Mouse (Mus musculus) stomach, embryonic 16.5 days (tissue): ENCODE data around the gene Itk. TPM values are rescaled to one million over a fixed set of nuclear protein-coding genes. Genes with fewer than 3 reads are reported as not detected.

Experiments used
- ATAC-seq: fragments of 200-750 bp; cut with Nextera tagmentation; 2 replicates; pipeline ENCODE4 v1.8.0; 2017; ENCODE audit warnings: moderate number of reproducible peaks, moderate TSS enrichment; ENCODE audit not compliant: insufficient read depth, low FRiP score
- H3K27ac ChIP-seq: fragments of 300-500 bp; sonication (generic); 2 replicates; pipeline ENCODE4 v1.5.1; 2014; ENCODE audit warnings: low read length
- H3K27me3 ChIP-seq: fragments of 300-500 bp; sonication (generic); 2 replicates; pipeline ENCODE4 v1.6.1; 2014; ENCODE audit warnings: low read length, control low read depth, mixed read lengths; ENCODE audit not compliant: control insufficient read depth, insufficient read depth
- H3K36me3 ChIP-seq: fragments of 300-500 bp; sonication (generic); 2 replicates; pipeline ENCODE4 v1.6.1; 2014; ENCODE audit warnings: low read length; ENCODE audit not compliant: control insufficient read depth, insufficient read depth
- H3K4me1 ChIP-seq: fragments of 300-500 bp; sonication (generic); 2 replicates; pipeline ENCODE4 v1.6.1; 2014; ENCODE audit warnings: low read length, control low read depth, mixed read lengths; ENCODE audit not compliant: control insufficient read depth, insufficient read depth
- H3K4me2 ChIP-seq: fragments of 300-500 bp; sonication (generic); 2 replicates; pipeline ENCODE4 v1.6.1; 2014; ENCODE audit warnings: low read depth, low read length, mixed read lengths
- H3K4me3 ChIP-seq: fragments of 300-500 bp; sonication (generic); replicated peaks from 2 replicates; pipeline ENCODE4 v1.5.1; 2014; ENCODE audit warnings: mild to moderate bottlenecking, low read length
- H3K9ac ChIP-seq: fragments of 300-500 bp; sonication (generic); 2 replicates; pipeline ENCODE4 v1.6.1; 2014; ENCODE audit warnings: low read length
- H3K9me3 ChIP-seq: fragments of 300-500 bp; sonication (generic); replicated peaks from 2 replicates; pipeline ENCODE4 v1.6.1; 2016; ENCODE audit warnings: low read length, control low read depth; ENCODE audit not compliant: control insufficient read depth
- WGBS: fragments of 180-500 bp; shearing (Covaris S2); extraction: QIAGEN DNeasy Blood & Tissue Kit; methylation state at CpG from one replicate; pipeline ENCODE4 v1.1.7; 2014; 5-methylcytosine and 5-hydroxymethylcytosine counted together
- polyA plus RNA-seq: library from polyadenylated mRNA; unstranded; fragments of >200 nt; fragmentation: Nextera tagmentation; extraction: Ambion mirVana; gene quantifications from 2 replicates; pipeline ENCODE4 v1.2.1, GENCODE M21; 2015

Itk gene
- polyA plus RNA-seq, 1 experiment from 2014 or later, result 0.49 TPM

DNA sequence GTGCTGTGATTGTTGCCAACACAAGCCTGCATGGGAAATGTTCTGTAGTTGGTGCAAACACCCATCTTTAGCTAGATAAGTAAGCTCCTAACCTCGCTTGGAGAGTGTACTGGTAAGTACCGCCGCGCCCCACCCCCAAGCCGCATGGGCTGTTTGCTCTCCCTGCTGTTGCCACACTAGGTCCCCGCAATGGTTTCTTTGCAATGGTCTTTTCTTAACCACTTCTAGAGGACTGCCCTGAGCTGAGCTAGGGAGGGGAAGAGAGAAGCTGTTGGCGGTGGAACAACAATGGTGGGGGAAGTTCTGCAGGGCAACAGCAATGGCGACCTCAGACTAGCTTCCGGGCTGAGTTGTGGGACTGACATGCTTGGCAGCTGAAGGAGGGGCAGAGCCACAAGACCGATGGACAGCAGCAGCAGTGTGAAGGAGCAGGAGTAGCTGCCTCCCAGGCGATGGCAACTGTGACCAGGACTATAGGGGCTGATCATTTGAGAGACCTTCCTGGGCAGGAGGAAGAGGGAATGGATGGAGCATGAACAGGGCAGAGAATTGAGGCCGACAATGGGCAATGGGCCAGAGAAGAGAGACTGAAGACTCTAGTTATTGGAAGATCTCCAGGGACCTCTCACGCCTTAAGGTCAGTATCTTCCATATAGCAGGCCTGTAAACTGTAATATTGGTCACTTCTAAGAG is 7.0 kb upstream of the Itk start, which contains the start of gene Fam71b:
Fam71b (plus strand) TSS at position 393 of the 693 bp plus-strand sequence.
- no peak within 1 kb of the TSS for H3K4me2 ChIP-seq
- H3K36me3 ChIP-seq, result no peaks in the 10 kb centered on the region
- no peaks in the 10 kb centered on the region for H3K4me1 ChIP-seq
- H3K9ac ChIP-seq, result no peak within 1 kb of the TSS
- ATAC-seq, result no peak
- no peak within 1 kb of the TSS for H3K27ac ChIP-seq
- no peaks in the 10 kb centered on the region for H3K27me3 ChIP-seq
- no peak within 1 kb of the TSS for H3K4me3 ChIP-seq
- no peaks in the 10 kb centered on the region for H3K9me3 ChIP-seq
- 67% methylated on average over 13 of the region's 13 CpGs for WGBS

DNA sequence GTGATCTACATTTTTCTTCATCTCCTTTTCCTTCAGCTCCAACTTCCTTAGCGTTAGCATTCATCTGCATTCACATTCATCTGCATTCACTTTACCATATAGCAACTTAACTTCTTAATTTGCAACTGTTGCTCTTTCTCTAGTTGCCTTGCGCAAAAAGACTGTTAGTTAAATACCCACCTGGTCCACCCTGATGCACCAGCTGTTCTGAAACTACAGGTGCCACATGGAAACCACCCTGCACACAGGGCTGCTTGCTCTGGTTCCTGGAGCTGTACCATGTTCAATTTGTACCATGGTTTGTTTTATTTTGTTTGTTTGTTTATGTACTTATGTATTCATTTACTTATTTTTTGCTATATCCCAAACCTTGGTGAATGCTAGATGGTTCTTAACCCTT is 6.4 kb upstream of the Itk start:
- ATAC-seq, result no peak
- Histone ChIP-seq H3K4me3 (no peak overlapping the region), H3K9ac (no peak overlapping the region), H3K4me2 (no peak overlapping the region), H3K9me3 (no peaks in the 10 kb centered on the region), H3K4me1 (no peaks in the 10 kb centered on the region), H3K36me3 (no peaks in the 10 kb centered on the region), H3K27me3 (no peaks in the 10 kb centered on the region), H3K27ac (no peak overlapping the region)
- WGBS, result 90% methylated on average over 2 of the region's 2 CpGs

DNA sequence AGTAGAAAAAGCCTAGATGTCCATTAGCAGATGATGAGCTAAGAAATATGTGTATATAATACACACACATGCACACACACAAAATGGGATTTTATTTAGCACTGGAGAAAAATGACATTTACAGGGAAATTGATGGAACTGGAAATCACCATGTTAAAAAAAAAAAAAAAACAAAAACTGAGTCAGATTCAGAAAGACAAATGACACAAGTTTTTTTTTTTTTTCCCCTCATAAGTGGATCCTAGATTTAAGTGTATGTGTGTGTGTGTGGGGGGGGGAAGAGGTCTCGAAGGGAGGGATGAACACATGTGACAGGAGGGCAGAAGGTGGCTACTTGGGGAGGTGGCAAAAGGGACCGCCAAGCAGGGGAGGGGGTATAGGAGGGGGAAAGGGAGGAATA is 5.8 kb upstream of the Itk start:
- H3K4me2 ChIP-seq, result no peak overlapping the region
- no peak for ATAC-seq
- H3K27ac ChIP-seq, result no peak overlapping the region
- 70% methylated on average over 2 of the region's 2 CpGs for WGBS
- H3K4me1 ChIP-seq, result no peaks in the 10 kb centered on the region
- H3K36me3 ChIP-seq, result no peaks in the 10 kb centered on the region
- H3K4me3 ChIP-seq, result no peak overlapping the region
- H3K9ac ChIP-seq, result no peak overlapping the region
- H3K27me3 ChIP-seq, result no peaks in the 10 kb centered on the region
- H3K9me3 ChIP-seq, result no peaks in the 10 kb centered on the region

GRCm38 (mm10) chr11:46393413-46393812 is 4.1 kb upstream of the Itk start:
- Histone ChIP-seq H3K27ac (no peak overlapping the region), H3K4me1 (no peaks in the 10 kb centered on the region), H3K4me2 (no peak overlapping the region), H3K9ac (no peak overlapping the region), H3K9me3 (no peaks in the 10 kb centered on the region), H3K27me3 (no peaks in the 10 kb centered on the region), H3K4me3 (no peak overlapping the region), H3K36me3 (no peaks in the 10 kb centered on the region)
- no peak for ATAC-seq
- WGBS, result 86% methylated on average over 4 of the region's 4 CpGs

GRCm38 (mm10) chr11:46392890-46393289 is 3.6 kb upstream of the Itk start:
- Histone ChIP-seq H3K9ac (no peak overlapping the region), H3K27ac (no peak overlapping the region), H3K4me2 (no peak overlapping the region), H3K27me3 (no peaks in the 10 kb centered on the region), H3K4me3 (no peak overlapping the region), H3K9me3 (no peaks in the 10 kb centered on the region), H3K36me3 (no peaks in the 10 kb centered on the region), H3K4me1 (no peaks in the 10 kb centered on the region)
- ATAC-seq, result no peak
- WGBS, result 75% methylated on average over 7 of the region's 7 CpGs

DNA sequence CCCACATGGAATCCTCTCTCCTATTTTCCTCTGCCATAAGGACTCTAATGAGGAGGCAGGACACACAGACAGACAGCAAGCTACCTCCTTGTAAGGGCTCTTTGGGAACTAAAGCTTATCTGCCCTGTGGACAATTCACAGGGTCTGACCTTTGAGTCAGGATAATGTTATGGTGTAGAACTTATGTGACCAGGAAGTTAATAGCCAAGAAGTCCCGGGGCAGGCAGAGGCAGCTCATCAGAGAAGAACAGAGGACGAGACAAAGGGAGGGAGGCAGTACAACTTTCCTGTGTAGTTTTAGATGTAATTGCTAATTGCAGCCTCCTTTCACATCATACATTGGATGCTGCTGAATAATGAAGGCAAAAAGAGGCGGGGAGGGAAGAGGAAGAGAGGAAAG is 1.3 kb upstream of the Itk start:
- WGBS, result 64% methylated on average over 3 of the region's 3 CpGs
- H3K9ac ChIP-seq, result no peak overlapping the region
- H3K4me2 ChIP-seq, result no peak overlapping the region
- H3K36me3 ChIP-seq, result no peaks in the 10 kb centered on the region
- no peak overlapping the region for H3K4me3 ChIP-seq
- no peak overlapping the region for H3K27ac ChIP-seq
- no peaks in the 10 kb centered on the region for H3K27me3 ChIP-seq
- no peaks in the 10 kb centered on the region for H3K9me3 ChIP-seq
- no peak for ATAC-seq
- H3K4me1 ChIP-seq, result no peaks in the 10 kb centered on the region

DNA sequence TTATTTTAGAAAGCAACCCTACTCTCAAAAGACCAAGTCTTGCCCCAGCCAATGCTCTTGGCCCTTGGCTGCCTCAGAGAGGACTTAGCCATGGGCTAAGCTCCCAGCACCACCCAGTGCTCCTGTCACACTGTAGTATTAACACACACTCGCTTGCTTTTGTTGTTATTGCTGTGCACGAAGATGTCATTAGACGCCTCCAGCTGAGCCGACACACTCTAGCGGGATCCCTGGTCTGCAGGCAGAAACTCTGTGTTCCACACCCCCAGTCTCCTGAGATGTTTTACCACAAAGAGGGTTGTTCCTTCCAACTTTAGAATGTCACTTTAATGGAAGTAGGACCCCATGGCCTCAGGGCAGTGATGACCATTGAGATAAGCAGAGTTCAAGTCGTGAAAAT is 877 bp downstream of the Itk start:
- Histone ChIP-seq H3K4me2 (no peak overlapping the region), H3K4me1 (no peaks in the 10 kb centered on the region), H3K9me3 (no peaks in the 10 kb centered on the region), H3K27me3 (no peaks in the 10 kb centered on the region), H3K9ac (no peak overlapping the region), H3K36me3 (no peaks in the 10 kb centered on the region), H3K4me3 (no peak overlapping the region), H3K27ac (no peak overlapping the region)
- ATAC-seq, result no peak
- 64% methylated on average over 6 of the region's 6 CpGs for WGBS

DNA sequence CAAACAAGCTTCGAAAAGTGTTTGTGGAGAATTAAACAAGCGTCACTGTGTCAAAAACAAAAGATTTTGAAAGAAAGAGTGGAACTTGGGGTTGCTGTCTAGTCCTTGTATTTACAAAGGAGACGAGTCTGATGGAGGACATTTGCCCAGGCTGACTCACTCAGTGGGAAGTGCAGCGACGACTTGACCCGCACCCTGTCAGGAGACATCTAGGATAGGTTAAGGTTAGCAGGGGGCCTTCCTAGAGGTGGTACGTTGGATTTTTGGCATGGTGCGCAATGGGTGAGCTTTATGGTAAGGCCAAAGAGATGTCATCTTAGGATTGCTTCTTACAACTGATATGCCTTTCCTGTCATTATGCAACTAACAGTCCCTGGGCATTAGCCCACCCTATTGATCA is 2.3 kb downstream of the Itk start:
- H3K4me3 ChIP-seq, result no peak overlapping the region
- no peak for ATAC-seq
- H3K9me3 ChIP-seq, result no peaks in the 10 kb centered on the region
- H3K27ac ChIP-seq, result no peak overlapping the region
- H3K9ac ChIP-seq, result no peak overlapping the region
- no peaks in the 10 kb centered on the region for H3K36me3 ChIP-seq
- no peaks in the 10 kb centered on the region for H3K27me3 ChIP-seq
- H3K4me2 ChIP-seq, result no peak overlapping the region
- no peaks in the 10 kb centered on the region for H3K4me1 ChIP-seq
- 79% methylated on average over 8 of the region's 8 CpGs for WGBS

DNA sequence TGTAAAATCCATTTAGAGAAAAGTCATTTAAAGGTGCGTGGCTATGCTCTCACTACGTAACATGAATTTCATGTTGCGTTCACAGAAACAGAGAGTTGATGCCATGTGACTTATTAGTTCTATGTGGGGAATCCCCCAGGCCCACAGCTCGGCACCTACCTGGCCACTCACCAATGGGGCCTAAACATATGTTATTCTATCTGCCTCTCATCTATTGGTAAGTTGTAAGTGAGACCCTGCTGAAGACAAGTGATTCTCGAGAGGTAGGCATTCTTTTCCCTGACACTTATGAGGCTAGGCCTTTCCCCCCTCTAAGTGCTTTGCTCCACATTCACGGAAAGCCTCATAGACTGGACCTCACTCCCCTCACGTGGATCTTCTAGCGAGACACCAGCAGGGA is 2.8 kb downstream of the Itk start:
- H3K27ac ChIP-seq, result no peak overlapping the region
- H3K4me1 ChIP-seq, result no peaks in the 10 kb centered on the region
- no peaks in the 10 kb centered on the region for H3K9me3 ChIP-seq
- no peak for ATAC-seq
- H3K4me2 ChIP-seq, result no peak overlapping the region
- H3K27me3 ChIP-seq, result no peaks in the 10 kb centered on the region
- no peak overlapping the region for H3K4me3 ChIP-seq
- H3K36me3 ChIP-seq, result no peaks in the 10 kb centered on the region
- 85% methylated on average over 8 of the region's 8 CpGs for WGBS
- no peak overlapping the region for H3K9ac ChIP-seq
